Mouse (Mus musculus) heart, adult 2 months (tissue): ENCODE data around the gene Phb2.

ENCODE experiments used
- CTCF ChIP-seq: fragments of 200-600 bp; IDR thresholded peaks from 2 replicates; pipeline ENCODE4 v1.8.1; 2022; ENCODE audit warnings: antibody characterized with exemption, mild to moderate bottlenecking, moderate library complexity
- POLR2A ChIP-seq: fragments of 200-500 bp; IDR thresholded peaks from 2 replicates; pipeline ENCODE4 v1.6.1; 2011; ENCODE audit warnings: mild to moderate bottlenecking, low read depth, low read length, control low read depth; ENCODE audit not compliant: insufficient read depth

DNA sequence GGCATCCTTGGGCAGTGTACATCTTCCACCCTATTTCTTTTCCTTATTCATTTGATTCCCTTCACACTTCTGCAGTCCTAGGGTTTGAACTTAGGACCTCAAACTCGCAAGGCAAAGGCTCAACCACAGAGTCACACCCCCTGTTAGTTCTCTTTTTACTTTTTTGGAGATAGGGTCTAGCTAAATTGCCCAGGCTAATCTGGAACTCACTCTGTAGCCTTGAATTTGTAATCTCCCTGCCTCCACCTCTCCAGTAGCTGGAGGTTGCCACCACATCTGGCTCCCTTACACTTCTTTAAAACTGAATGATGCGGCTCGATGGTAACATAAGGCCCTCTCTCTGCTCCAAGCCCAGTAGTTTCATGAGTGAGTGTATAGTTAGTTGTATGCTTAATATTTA, 22.3 kb downstream of the Phb2 start:
- no peak for TF ChIP-seq POLR2A
- no peak for TF ChIP-seq CTCF
